Mouse (Mus musculus) stomach, postnatal 0 days (tissue): ENCODE results near the gene Ccdc141.

ENCODE experiments used
- CTCF ChIP-seq: IDR thresholded peaks from 2 replicates; pipeline ENCODE4 v1.5.1; 2016; ENCODE audit warnings: antibody characterized with exemption, low read depth, mild to moderate bottlenecking, moderate library complexity
- EP300 ChIP-seq: optimal IDR thresholded peaks from 2 replicates; pipeline ENCODE3; 2016; ENCODE audit warnings: antibody characterized with exemption

- no peak for TF ChIP-seq CTCF
- no peak for TF ChIP-seq EP300
These were observed 152.7 kb downstream of the Ccdc141 start for GRCm38 (mm10) chr2:77017735-77018134.
